Mouse (Mus musculus) brown adipose tissue, adult 24 weeks (tissue): ENCODE measurements around the gene Cnot8. TPM values are rescaled to one million over a fixed set of nuclear protein-coding genes. Genes with fewer than 3 reads are reported as not detected.
"Not testable (repeated sequence)": the region's sequence is repeated elsewhere in the genome, so short reads cannot be mapped to it uniquely, and the experiment has no call there.

Source experiments
- H3K27ac ChIP-seq: fragments of 200-500 bp; replicated peaks from 2 replicates; pipeline ENCODE4 v1.5.1; 2012; ENCODE audit warnings: low read depth, mild to moderate bottlenecking, low read length
- H3K4me1 ChIP-seq: fragments of 200-500 bp; 2 replicates; pipeline ENCODE4 v1.6.1; 2012; ENCODE audit warnings: low read length, mixed read lengths; ENCODE audit not compliant: control insufficient read depth, insufficient read depth, insufficient read length
- H3K4me3 ChIP-seq: fragments of 200-500 bp; 2 replicates; pipeline ENCODE4 v1.5.1; 2012; ENCODE audit warnings: low read depth, mild to moderate bottlenecking, low read length, moderate library complexity; ENCODE audit not compliant: insufficient read depth
- polyA plus RNA-seq: library from polyadenylated mRNA; stranded (reverse); fragments of >200 nt; gene quantifications from 2 replicates; pipeline ENCODE4 v1.2.4, GENCODE M21; 2012; ENCODE audit not compliant: missing spikeins, insufficient read depth, insufficient read length

Gene Cnot8
- polyA plus RNA-seq, 1 experiment: 42.1 TPM

DNA sequence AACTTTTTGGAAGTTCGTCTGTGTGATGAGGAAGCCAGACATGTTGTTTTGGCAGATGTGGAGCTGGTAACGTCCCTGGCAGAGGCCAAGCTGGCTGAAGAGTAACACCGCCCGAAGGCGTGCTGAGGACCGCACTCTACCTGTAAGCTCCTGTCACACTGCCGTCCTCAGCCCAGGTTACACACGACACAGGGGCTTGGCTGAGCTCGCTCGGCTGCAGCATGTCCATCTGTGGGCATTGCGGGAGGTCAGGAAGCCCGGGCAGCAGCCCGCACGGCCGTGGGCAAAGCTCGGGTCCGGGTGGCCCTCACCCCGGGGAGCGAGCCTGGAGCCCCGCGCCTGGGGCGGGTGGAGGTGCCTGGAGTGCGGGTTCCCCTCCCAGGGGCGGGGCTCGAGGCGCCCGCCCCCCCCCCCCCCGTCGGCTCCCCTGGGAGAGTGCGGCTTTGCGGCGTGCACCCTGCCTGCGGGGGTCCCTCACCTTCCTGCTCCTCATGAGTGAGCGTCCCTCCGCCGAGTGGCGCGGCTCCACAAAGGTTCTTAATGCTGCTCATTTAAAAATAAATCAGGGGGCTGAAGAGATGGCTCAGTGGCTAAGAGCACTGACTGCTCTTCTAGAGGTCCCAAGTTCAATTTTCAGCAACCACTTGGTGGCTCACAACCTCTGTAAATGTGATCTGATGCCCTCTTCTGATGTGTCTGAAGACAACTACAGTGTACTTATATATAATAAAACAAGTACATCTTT, 6.2 kb upstream of the Cnot8 start:
- Histone ChIP-seq H3K27ac (peak overlapping the region; percentile 31; the same call in 1 of the 2 replicates), H3K4me1 (peaks cover under 1% of the 10 kb centered on the region; the same call in 1 of the 2 replicates), H3K4me3 (peak overlapping the region; percentile 65)

DNA sequence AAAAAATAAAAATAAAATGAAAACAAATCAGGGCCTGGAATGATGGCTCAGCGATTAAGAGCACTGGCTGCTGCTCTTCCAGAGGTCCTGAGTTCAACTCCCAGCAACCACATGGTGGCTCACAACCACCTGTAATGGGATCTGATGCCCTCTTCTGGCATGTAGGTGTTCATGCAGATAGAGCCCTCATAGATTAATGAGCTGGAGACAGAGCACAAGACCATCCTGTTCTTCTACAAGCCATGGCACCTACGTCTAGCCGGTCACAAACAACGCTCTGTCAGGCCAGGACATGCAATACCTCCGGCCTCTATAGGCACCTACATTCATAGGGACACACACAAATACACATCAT, 5.6 kb upstream of the Cnot8 start:
- H3K27ac ChIP-seq, H3K4me1 ChIP-seq, H3K4me3 ChIP-seq: not testable (repeated sequence)

GRCm38 (mm10) chr11:58100006-58100405, 3.9 kb upstream of the Cnot8 start:
- Histone ChIP-seq H3K4me1 (peaks cover 9% of the 10 kb centered on the region), H3K27ac (no peak overlapping the region), H3K4me3 (no peak overlapping the region)

- H3K4me3 ChIP-seq: no peak overlapping the region
- peaks cover 11% of the 10 kb centered on the region for H3K4me1 ChIP-seq
- H3K27ac ChIP-seq: peak overlapping the region; percentile 20; the same call in 1 of the 2 replicates
Measured at GRCm38 (mm10) chr11:58101194-58101720, 2.7 kb upstream of the Cnot8 start.

DNA sequence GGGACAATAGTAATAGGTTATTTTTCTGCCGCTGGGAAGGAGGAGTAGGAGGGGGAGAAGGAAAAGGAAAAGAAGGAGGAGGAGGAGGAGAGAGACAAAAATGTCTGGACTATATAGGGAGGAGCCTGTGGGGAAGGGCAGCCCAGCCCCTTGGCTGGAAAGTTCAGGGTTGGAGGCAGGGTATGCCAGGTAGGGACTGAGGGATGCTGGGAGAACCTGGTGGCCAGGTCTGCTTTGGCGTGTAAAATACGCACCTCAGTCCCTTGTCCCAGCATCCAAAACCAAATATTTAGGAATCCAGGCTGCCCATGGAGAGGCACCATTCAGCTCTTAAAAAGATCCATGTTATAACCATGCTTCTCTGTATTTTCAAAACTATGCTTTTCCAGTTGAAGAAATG, 1.8 kb upstream of the Cnot8 start:
- Histone ChIP-seq H3K4me3 (no peak overlapping the region), H3K4me1 (peaks cover 11% of the 10 kb centered on the region), H3K27ac (peak overlapping the region; percentile 69)

DNA sequence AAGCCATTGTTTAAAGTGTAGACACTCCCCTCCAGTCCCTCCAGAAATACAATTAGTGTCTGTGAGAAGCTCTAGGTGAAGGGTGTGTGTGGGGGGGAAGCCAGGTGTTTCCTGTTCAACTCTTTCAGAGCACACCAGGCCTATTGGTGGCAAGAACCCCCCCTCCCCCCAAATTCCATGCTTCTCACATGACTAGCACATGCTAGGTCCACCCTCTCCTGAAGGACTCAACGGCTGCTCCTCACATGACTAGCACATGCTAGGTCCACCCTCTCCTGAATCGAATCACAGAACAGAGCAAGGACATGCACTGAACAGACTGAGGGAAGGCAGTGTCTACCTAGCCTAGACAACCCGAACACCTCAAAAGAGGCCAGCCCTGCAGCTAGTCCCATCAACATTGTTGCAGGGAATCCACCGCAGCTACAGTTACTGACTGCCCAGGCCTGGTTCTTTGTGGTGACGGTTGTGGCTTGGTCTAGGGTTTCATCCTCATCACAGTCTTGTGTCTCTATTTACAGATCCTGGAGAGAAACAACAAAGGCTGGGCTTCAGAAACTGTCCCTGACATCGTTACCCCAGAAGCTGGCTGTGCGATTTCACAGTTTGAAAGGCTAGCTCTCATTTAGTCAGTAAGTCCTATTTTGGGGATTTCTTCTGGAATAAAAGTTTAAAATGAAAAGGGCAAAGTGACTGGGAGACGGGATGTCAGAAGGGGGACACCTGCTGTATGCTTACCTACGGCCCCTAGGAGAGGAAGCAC, 1.2 kb upstream of the Cnot8 start:
- H3K27ac ChIP-seq: peak overlapping the region; percentile 86
- peaks cover 11% of the 10 kb centered on the region for H3K4me1 ChIP-seq
- H3K4me3 ChIP-seq: no peak overlapping the region

DNA sequence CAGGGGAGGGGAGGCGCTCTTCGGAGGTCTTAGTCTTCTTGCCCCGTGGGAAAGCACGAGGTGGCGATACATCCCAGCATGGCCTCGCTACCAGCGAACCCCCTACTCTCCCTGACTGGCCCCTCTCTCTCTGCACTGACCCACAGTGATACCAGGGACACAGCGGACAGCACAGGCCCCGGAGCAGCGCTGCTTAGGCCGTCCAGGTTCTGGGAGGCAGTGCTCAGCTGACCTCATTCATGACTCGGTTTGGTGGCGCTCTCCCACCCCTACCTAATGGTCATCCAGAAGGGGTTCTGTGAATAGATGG, 654 bp upstream of the Cnot8 start:
- H3K27ac ChIP-seq: peak overlapping the region; percentile 86
- H3K4me3 ChIP-seq: peak overlapping the region; percentile 52
- peaks cover 15% of the 10 kb centered on the region for H3K4me1 ChIP-seq

GRCm38 (mm10) chr11:58104351-58104791, 418 bp downstream of the Cnot8 start:
- peaks cover 15% of the 10 kb centered on the region for H3K4me1 ChIP-seq
- H3K27ac ChIP-seq: peak overlapping the region; percentile 73
- peak overlapping the region; percentile 86 for H3K4me3 ChIP-seq

DNA sequence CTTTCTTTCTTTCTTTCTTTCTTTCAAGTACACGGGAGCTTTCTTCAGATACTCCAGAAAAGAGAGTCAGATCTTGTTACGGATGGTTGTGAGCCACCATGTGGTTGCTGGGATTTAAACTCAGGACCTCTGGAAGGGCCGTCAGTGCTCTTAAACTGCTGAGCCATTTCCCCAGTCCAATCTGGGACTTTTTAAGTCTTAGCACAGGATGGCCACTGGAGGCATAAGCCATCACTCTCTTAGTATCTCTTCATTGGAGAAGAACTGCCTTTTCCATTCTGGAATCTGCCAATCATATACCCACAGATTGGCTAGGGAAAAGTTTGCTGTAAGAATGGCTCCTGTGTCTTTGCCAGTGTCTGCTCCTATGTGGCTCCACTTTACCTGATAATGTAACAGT, 3.1 kb downstream of the Cnot8 start:
- H3K4me1 ChIP-seq: peaks cover 15% of the 10 kb centered on the region
- no peak overlapping the region for H3K27ac ChIP-seq
- H3K4me3 ChIP-seq: no peak overlapping the region

DNA sequence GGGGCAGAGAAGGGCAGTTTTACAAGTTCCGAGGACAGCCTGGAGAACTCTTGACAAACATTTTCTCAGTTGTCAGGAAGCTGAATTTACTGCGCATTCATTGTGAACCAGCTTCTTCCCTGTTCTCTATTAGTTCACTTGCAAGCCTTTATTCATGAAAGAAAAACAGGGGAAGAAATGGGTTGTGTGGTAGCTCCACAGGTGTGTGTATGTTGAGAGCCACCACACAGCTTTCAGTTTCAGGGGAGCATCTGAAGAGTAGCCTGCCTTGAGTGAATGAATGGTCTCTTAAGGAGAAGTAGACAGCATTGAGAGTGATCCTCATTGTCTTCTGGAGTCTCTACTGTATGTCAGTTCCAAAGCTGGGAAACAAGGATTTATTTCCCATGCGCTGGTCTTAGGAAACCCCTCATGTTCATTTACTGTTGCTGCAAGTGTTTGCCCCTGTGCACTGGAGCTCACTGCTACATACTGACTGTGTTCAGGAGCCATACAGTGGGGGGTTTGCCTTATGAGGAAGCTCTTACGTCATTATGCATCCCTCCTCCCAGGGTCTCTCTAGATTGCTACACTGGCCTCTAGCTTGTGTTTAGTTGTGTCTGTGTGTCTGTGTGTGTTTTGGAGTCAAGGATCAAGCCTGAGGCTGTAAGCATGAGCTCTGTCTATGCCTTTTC, 3.8 kb downstream of the Cnot8 start:
- no peak overlapping the region for H3K27ac ChIP-seq
- H3K4me1 ChIP-seq: peaks cover 14% of the 10 kb centered on the region
- H3K4me3 ChIP-seq: no peak overlapping the region

- H3K4me1 ChIP-seq: no peaks in the 10 kb centered on the region
- H3K27ac ChIP-seq: no peak overlapping the region
- H3K4me3 ChIP-seq: no peak overlapping the region
Measured at GRCm38 (mm10) chr11:58116560-58116959, 12.6 kb downstream of the Cnot8 start.

GRCm38 (mm10) chr11:58117044-58117652, 13.2 kb downstream of the Cnot8 start:
- H3K27ac ChIP-seq: no peak overlapping the region

GRCm38 (mm10) chr11:58120655-58121054, 16.7 kb downstream of the Cnot8 start:
- H3K27ac ChIP-seq: no peak overlapping the region
- peaks cover 3% of the 10 kb centered on the region; the same call in 1 of the 2 replicates for H3K4me1 ChIP-seq
- H3K4me3 ChIP-seq: no peak overlapping the region

More at GRCm38 (mm10) chr11:58117044-58117652, 13.2 kb downstream of the Cnot8 start:
- Histone ChIP-seq H3K4me1 (no peaks in the 10 kb centered on the region), H3K4me3 (no peak overlapping the region)

GRCm38 (mm10) chr11:58121351-58121750, 17.4 kb downstream of the Cnot8 start:
- H3K4me3 ChIP-seq: no peak overlapping the region
- peaks cover 3% of the 10 kb centered on the region; the same call in 1 of the 2 replicates for H3K4me1 ChIP-seq
- H3K27ac ChIP-seq: no peak overlapping the region

DNA sequence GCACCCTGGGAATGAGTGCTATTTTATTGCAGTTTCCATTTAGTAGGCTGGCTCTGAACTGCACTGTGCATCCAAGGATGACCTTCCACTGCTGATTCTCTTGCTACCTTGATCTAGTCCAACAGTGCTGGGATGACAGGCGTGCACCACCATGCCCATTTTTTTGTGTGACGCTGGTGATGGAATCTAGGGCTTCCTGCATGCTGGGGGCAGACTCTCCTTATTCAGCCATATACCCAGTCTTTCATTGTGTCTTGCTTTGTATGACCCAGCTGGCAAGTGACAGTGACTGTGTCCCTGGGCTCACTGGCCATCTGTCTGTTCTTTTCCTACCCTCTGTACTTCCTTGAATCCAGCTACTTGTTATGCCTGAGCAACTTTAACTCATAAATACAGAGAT, 19.8 kb downstream of the Cnot8 start:
- H3K4me1 ChIP-seq: peaks cover 3% of the 10 kb centered on the region; the same call in 1 of the 2 replicates

More for the DNA sequence above, 19.8 kb downstream of the Cnot8 start:
- Histone ChIP-seq H3K4me3 (no peak overlapping the region), H3K27ac (no peak overlapping the region)
